Mouse (Mus musculus) ES-Bruce4 (cell line): Measurements from ENCODE around the gene Rnf20. TPM values are rescaled to one million over a fixed set of nuclear protein-coding genes. Genes with fewer than 3 reads are reported as not detected.

Source experiments
- H3K27ac ChIP-seq: 2 replicates; pipeline ENCODE4 v1.5.1; 2012; ENCODE audit warnings: low read length, inconsistent platforms; ENCODE audit not compliant: insufficient read depth
- H3K27me3 ChIP-seq: 2 replicates; pipeline ENCODE4 v1.6.1; 2012; ENCODE audit warnings: mild to moderate bottlenecking, low read length, inconsistent platforms; ENCODE audit not compliant: control insufficient read depth, poor library complexity, insufficient read depth, severe bottlenecking
- H3K36me3 ChIP-seq: 2 replicates; pipeline ENCODE4 v1.6.1; 2012; ENCODE audit warnings: inconsistent platforms, mild to moderate bottlenecking, low read length, moderate library complexity; ENCODE audit not compliant: control insufficient read depth, poor library complexity, insufficient read depth, severe bottlenecking
- H3K4me1 ChIP-seq: one replicate; pipeline ENCODE4 v1.8.1; 2011; ENCODE audit warnings: low read length; ENCODE audit not compliant: control insufficient read depth, insufficient read depth
- H3K4me3 ChIP-seq: 2 replicates; pipeline ENCODE4 v1.5.1; 2011; ENCODE audit warnings: low read depth, mild to moderate bottlenecking, low read length
- H3K9ac ChIP-seq: 2 replicates; pipeline ENCODE4 v1.6.1; 2012; ENCODE audit warnings: low read depth, mild to moderate bottlenecking, inconsistent platforms; ENCODE audit not compliant: poor library complexity, severe bottlenecking
- H3K9me3 ChIP-seq: replicated peaks from 2 replicates; pipeline ENCODE4 v1.6.1; 2012; ENCODE audit warnings: mild to moderate bottlenecking, low read length, inconsistent platforms; ENCODE audit not compliant: control insufficient read depth, poor library complexity, insufficient read depth, severe bottlenecking
- CTCF ChIP-seq: IDR thresholded peaks from one replicate; pipeline ENCODE4 v1.8.1; 2011; ENCODE audit warnings: low read depth, low read length
- EP300 ChIP-seq: IDR thresholded peaks from 2 replicates; pipeline ENCODE4 v1.6.1; 2011; ENCODE audit warnings: low read depth, low read length; ENCODE audit not compliant: insufficient read depth
- POLR2A ChIP-seq: IDR thresholded peaks from one replicate; pipeline ENCODE4 v1.8.1; 2011; ENCODE audit warnings: low read length; ENCODE audit not compliant: insufficient read depth
- polyA plus RNA-seq: library from polyadenylated mRNA; stranded (reverse); fragments of >200 nt; gene quantifications from 2 replicates; pipeline ENCODE4 v1.2.4, GENCODE M21; 2011; ENCODE audit warnings: low read depth; ENCODE audit not compliant: missing spikeins, insufficient read depth, insufficient read length

Gene Rnf20
- polyA plus RNA-seq, 1 experiment, result 53.4 TPM

GRCm38 (mm10) chr4:49596846-49597182, 35.0 kb upstream of the Rnf20 start:
- H3K36me3 ChIP-seq, result no peaks in the 10 kb centered on the region
- no peaks in the 10 kb centered on the region for H3K4me1 ChIP-seq
- peak overlapping the region; percentile 90 for H3K4me3 ChIP-seq
- peak overlapping the region; percentile 45 for H3K9ac ChIP-seq
- TF ChIP-seq POLR2A (no peak), EP300 (no peak), CTCF (no peak)
- H3K27ac ChIP-seq, result no peak overlapping the region
- peaks cover 2% of the 10 kb centered on the region for H3K27me3 ChIP-seq
- H3K9me3 ChIP-seq, result no peaks in the 10 kb centered on the region

- peak within 1 kb of the TSS; percentile 90 for H3K4me3 ChIP-seq
- no peaks in the 10 kb centered on the region for H3K36me3 ChIP-seq
- no peaks in the 10 kb centered on the region for H3K4me1 ChIP-seq
- TF ChIP-seq POLR2A (no peak), EP300 (no peak), CTCF (no peak)
- peak within 1 kb of the TSS; percentile 45 for H3K9ac ChIP-seq
- no peak within 1 kb of the TSS for H3K27ac ChIP-seq
- peaks cover 2% of the 10 kb centered on the region for H3K27me3 ChIP-seq
- H3K9me3 ChIP-seq, result no peaks in the 10 kb centered on the region
Measured at GRCm38 (mm10) chr4:49597183-49598100, 34.4 kb upstream of the Rnf20 start, which contains the start of gene Tmem246. Gene Tmem246, minus strand, starts transcription at chr4:49597876.

- TF ChIP-seq EP300 (no peak), POLR2A (no peak), CTCF (no peak)
- H3K36me3 ChIP-seq, result no peaks in the 10 kb centered on the region
- no peaks in the 10 kb centered on the region for H3K4me1 ChIP-seq
Measured at GRCm38 (mm10) chr4:49603161-49603560, 28.6 kb upstream of the Rnf20 start.

GRCm38 (mm10) chr4:49604016-49604546, 27.7 kb upstream of the Rnf20 start:
- H3K9ac ChIP-seq, result no peak overlapping the region
- TF ChIP-seq CTCF, result no peak
- no peak for TF ChIP-seq EP300
- TF ChIP-seq POLR2A, result no peak

More at GRCm38 (mm10) chr4:49603161-49603560, 28.6 kb upstream of the Rnf20 start:
- Histone ChIP-seq H3K27ac (no peak overlapping the region), H3K9ac (no peak overlapping the region), H3K9me3 (no peaks in the 10 kb centered on the region), H3K4me3 (no peak overlapping the region), H3K27me3 (no peaks in the 10 kb centered on the region; the same call in 1 of the 2 replicates)

GRCm38 (mm10) chr4:49604616-49605015, 27.2 kb upstream of the Rnf20 start:
- H3K36me3 ChIP-seq, result no peaks in the 10 kb centered on the region
- no peak overlapping the region for H3K4me3 ChIP-seq
- H3K27ac ChIP-seq, result no peak overlapping the region
- H3K27me3 ChIP-seq, result no peaks in the 10 kb centered on the region; the same call in 1 of the 2 replicates
- TF ChIP-seq CTCF (no peak), EP300 (no peak)
- H3K9me3 ChIP-seq, result no peaks in the 10 kb centered on the region
- no peaks in the 10 kb centered on the region for H3K4me1 ChIP-seq
- no peak overlapping the region for H3K9ac ChIP-seq

More at GRCm38 (mm10) chr4:49604016-49604546, 27.7 kb upstream of the Rnf20 start:
- H3K4me1 ChIP-seq, result no peaks in the 10 kb centered on the region
- no peak overlapping the region for H3K4me3 ChIP-seq
- no peaks in the 10 kb centered on the region; the same call in 1 of the 2 replicates for H3K27me3 ChIP-seq
- no peaks in the 10 kb centered on the region for H3K36me3 ChIP-seq
- H3K27ac ChIP-seq, result no peak overlapping the region
- H3K9me3 ChIP-seq, result no peaks in the 10 kb centered on the region

- H3K36me3 ChIP-seq, result no peaks in the 10 kb centered on the region
- no peaks in the 10 kb centered on the region for H3K4me1 ChIP-seq
- no peak overlapping the region for H3K9ac ChIP-seq
- TF ChIP-seq POLR2A, result no peak
- TF ChIP-seq EP300, result no peak
- TF ChIP-seq CTCF, result no peak
- no peak overlapping the region for H3K4me3 ChIP-seq
- H3K27ac ChIP-seq, result no peak overlapping the region
- no peaks in the 10 kb centered on the region for H3K9me3 ChIP-seq
- no peaks in the 10 kb centered on the region; the same call in 1 of the 2 replicates for H3K27me3 ChIP-seq
Measured at GRCm38 (mm10) chr4:49605459-49605858, 26.3 kb upstream of the Rnf20 start.
